Mouse (Mus musculus) embryonic facial prominence, embryonic 11.5 days (tissue): ENCODE measurements around the gene Eaf1. TPM values are rescaled to one million over a fixed set of nuclear protein-coding genes. Genes with fewer than 3 reads are reported as not detected.

ENCODE experiments used
- polyA plus RNA-seq: library from polyadenylated mRNA; unstranded; fragments of >200 nt; fragmentation: Nextera tagmentation; extraction: Ambion mirVana; gene quantifications from 2 replicates; pipeline ENCODE4 v1.2.1, GENCODE M21; 2014

The Eaf1 gene
- polyA plus RNA-seq, 1 experiment from 2014 or later, result 26.7 TPM

Other genes with a start within 250 kb of the Eaf1 start
- 12.5 and 14.2 TPM in 2 replicates for gene Phf7, start 243.1 kb upstream of the Eaf1 start, polyA plus RNA-seq
- 82.9 and 85.1 TPM in 2 replicates for gene Bap1, start 242.9 kb upstream of the Eaf1 start, polyA plus RNA-seq
- gene Dnah1, start 170.5 kb upstream of the Eaf1 start, polyA plus RNA-seq, result 7.3 and 7.4 TPM in 2 replicates
- 36.8 and 38.5 TPM in 2 replicates for gene Capn7, start 157.8 kb upstream of the Eaf1 start, polyA plus RNA-seq
- gene Sh3bp5, start 58.3 kb upstream of the Eaf1 start, polyA plus RNA-seq, result 15.8 and 16.0 TPM in 2 replicates
- gene Mettl6, start 641 bp downstream of the Eaf1 start, polyA plus RNA-seq, result 100 and 108 TPM in 2 replicates
- 0.35 and 0.86 TPM in 2 replicates for gene Colq, start 96.9 kb downstream of the Eaf1 start, polyA plus RNA-seq
- 1.6 and 2.0 TPM in 2 replicates for gene Gm49387, start 146.5 kb downstream of the Eaf1 start, polyA plus RNA-seq
- gene Btd, start 146.6 kb downstream of the Eaf1 start, polyA plus RNA-seq, result 18.2 and 21.8 TPM in 2 replicates
- gene Hacl1, start 146.9 kb downstream of the Eaf1 start, polyA plus RNA-seq, result 10.7 and 12.3 TPM in 2 replicates